Mouse (Mus musculus) urinary bladder, postnatal 10 days (tissue): Measurements from ENCODE around the gene Cd55.
"Not testable (repeated sequence)": the region's sequence is repeated elsewhere in the genome, so short reads cannot be mapped to it uniquely, and the experiment has no call there.

Source experiments
- DNase-seq: peaks from one replicate; pipeline ENCODE4 v3.0.0; 2022; ENCODE audit warnings: low spot score

Cd55 gene

DNA sequence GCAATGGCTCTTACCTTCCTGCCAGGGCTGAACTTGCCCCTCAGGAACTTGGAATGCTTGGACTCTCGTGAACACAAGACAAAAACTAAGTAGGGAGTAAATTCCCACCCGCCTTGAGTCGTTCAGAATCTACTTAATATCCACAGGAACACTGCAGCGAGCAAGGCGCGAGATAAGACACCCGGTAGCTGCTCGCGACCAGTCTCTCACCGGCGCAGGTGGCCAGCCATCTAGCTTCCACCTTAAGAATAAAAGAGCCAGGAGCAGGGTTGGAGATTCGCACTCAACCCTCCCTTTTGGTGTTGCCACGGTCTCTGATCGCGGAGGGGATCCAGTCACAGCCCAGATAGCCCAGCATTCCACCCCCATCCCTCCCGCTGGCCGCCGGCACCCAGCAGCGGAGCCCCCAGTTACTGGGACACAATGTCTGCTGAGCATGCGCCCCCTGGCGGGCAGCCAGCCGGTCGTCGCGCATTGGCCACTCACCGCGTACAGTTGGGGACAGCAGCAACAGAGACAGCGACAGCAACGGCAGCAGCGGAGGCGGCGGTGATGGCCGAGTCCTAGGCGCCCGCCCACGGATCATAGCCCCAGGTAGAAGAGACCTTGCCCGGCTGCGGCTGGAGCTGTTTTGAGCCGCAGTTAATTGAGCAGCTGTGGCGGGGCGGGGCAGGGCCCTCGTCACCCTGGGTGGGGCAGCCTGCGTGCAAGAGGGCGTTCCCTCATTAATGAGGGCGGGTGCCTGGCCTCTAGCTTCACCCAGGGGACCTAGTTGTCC lies at the start of gene Cd55:
Gene Cd55, minus strand, starts transcription at position 661 of the 778 bp plus-strand sequence.
- DNase-seq = peak; percentile 47

DNA sequence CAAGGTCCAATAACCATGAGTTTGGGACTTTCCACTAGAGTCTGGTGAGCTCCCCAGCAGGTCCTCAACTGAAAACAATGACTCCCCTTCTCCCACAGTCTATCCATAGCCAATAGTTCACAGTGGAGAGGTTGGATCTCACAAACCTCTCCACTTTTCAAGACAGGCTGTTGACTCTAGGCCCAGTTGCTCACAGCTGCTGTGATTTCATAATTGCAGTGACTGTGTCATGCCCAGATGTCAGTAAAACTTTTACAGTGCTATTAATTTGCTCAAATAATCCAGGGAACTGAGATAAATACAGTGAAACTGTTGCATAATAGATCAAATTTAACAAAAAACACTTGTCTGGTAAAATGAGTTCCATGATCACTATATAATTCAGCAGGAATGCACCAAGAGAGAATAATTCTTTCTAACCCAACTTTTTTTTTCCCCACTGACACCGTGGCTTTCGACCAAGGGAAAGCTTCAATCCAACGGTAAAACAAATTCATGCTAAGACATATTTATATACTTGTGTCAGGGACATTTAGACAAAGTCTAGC lies 49.4 kb upstream of the Cd55 start:
- no peak for DNase-seq

DNA sequence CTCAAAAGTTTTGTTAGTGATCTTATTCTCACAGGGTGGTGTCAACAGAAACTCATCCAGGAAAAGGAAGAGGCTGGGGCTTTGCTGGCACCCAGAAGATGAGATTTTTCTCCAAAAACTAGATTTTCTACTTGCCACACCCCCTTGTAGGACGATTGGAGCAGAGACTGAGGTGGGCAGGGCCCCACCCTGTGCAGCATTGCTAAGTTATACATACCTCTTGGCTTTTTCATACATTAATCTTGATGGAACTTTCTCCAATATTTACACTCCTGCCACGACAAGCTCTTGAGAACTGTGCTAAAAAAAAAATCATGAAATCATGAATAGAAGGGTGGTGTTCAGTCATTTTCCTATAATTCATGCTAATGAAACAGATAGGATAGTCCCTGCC lies 46.4 kb upstream of the Cd55 start:
- DNase-seq = no peak

DNA sequence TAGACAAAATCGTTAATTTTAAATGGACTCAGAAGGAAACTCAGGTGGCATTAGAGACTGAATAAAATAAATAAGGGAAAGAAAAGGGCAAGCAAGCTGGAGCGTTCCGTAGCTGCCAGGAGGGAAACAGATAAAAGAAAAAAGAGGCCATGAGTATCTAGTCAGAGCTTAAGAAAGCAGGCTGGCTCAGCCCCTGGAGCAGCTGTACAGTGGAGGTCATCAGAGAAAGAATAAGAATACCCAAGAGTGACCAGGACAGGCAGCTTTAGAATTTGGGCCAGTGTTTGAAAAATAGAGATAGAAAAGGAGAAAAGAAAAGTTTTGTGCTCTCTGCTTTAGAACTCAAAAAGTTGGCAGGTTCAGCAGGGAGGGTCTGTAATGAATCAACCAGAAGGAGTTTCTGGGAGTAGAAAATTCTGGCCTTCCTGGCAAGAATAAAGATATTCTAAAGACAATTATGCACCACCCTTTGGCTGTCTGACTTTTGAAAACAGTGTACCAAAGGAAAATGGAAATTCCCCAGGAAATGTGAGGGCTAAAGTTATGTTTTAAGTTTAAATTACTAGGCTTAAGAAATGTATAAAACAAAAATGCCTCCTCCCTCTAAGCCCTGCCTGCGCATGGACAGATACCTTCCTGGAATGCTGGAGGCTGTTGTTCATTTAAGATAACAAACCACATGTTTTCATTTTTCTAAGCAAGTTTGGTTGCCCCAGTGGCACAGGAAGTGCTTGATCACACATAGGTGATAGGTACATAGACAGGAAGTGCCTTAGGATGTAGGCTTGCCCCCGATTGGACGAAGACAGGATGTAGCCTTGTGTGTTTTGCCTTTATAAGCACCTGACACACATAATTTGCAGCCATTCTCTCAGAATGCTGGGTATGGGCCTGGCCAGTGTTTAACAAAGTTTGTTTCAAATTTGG lies 45.7 kb upstream of the Cd55 start:
- DNase-seq = no peak

DNA sequence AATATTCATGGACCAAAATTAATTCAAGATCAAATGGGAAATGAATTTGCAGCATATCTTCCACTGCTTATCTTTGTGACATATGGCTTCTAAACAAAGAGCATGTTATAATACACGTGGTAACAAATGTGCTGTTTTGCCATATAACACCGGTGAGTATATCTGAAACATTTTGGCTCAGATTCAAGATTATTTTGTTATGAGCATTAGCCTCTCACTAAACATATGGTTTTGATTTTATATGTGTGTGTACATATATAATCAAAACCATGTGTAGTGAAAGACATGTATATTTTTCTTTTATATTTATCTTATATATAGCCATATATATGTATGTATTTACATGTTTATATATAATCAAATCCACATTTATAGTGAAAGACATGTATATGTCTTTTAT lies 44.9 kb upstream of the Cd55 start:
- no peak for DNase-seq

DNA sequence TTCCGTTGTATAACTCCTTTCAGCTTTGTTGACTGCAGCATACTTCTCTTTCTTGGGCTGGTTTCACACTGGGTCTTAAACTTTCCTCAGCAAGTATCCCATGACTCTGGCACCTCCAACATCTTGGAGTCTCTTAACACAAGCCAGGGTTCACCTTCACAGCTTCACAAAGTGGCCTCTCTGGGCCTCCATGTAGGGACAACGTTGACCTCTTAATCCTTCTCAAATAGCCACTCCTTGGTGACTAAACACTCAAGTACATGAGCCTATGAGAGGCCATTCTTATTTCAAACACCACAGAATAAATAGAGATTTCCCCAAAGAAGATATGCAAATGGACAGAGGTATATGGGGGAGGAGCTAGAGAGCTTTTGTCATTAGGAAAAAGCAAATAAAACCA lies 37.4 kb upstream of the Cd55 start:
- DNase-seq = no peak

DNA sequence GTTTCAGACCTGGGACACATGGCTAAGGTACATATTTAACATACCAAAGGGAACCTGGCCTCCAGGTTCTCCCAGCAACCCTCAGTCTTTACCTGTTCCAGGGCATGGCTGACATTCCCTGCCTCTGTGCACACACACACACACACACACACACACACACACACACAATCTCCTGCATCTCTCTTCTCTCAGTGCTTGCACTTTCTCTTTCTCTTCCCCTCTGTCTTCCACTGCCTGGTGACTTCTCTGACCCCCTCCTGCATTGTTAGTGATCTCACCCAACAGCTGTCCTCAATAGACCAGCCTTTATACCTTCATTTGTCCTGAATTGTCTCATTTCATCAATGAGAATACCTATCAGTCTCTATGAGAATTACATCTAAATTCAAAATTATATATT lies 35.8 kb upstream of the Cd55 start:
- DNase-seq = no peak

DNA sequence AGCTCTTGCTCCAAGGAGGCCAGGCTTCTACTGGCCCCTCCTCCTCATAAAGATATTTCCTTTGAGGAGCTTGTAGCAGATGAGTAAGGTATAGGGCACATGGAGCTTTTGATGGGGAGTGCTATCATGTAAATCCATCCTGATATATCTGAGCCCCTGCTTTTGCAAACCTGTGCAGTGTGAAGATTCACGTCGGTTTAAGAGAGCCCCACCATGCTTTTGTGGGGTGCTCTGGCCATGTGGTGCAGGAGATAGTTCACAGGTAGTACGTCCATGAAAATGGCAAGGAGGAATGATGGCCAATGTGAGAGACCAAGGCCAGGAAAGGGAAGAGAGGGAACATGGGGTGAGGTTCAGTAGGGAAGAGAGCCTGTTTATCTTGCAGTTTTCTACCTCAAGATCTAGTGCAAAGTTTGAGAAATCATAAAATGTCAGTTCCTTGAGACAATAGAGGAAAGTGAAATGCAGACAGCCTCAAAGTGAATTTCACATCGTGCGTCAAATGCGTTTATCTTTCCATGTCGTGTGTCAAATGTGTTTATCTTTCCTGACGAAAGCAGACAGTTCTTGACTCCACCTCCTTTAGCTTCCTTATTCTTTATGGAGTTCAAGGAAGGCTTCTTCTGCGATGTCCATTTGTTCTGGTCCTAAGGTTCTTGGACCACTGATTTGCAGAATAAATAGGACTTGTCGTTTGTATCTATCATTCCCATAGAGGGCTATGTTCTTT lies 24.4 kb upstream of the Cd55 start:
- DNase-seq = no peak

DNA sequence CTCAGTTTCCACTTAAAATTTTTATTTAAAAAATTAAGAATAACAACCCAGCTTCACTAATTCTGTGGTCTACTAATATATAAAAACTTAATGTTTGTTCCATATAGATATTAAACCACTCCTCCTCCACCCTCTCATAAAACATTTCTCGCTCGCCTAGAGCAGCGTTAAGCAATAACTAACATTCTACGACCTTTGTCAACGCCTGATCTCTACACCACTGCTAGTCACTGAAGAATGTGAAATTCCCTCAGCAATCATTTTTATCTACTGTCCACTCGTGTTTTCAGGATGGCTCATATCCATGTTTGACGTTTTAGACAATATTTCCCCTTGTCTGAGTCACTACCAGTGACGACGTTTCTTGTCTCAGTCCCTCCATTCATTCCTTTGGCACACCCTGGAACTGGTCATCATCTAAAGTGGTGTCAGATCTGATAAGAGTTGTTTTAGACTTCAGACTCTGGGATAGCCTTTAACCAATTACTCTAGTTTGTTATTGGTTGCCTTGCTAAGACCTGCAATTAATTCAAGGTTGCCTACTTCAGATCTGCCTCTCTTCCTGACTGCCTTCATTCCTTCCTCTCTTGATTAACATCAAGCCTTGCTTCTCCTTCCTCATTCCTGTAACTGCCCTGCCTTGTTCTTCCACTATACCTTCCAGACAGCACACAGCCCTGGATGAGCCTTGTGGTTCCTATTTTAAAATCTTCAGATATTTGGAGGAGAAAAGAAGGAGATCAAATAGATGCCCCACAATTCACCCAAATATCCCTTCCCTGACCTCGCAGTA lies 23.5 kb upstream of the Cd55 start:
- DNase-seq = no peak

DNA sequence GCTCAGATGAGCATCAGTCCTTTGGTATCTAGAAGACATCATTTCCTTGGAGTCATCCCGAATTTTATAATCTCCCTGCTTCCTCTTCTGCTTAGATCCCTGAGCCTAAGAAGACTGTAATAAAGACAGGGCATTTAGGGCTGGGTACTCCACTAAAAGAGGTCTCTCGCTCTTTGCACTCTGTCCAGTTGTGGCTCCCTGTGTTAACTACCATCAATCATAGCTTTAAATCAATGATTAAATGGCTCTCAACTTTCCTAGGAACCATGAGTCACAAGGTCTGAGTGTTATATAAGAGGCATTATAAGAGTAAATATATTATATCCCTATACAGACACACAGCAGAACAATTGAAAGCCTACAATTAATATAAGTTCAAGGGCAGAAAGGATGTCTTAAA lies 22.8 kb upstream of the Cd55 start:
- DNase-seq = no peak

DNA sequence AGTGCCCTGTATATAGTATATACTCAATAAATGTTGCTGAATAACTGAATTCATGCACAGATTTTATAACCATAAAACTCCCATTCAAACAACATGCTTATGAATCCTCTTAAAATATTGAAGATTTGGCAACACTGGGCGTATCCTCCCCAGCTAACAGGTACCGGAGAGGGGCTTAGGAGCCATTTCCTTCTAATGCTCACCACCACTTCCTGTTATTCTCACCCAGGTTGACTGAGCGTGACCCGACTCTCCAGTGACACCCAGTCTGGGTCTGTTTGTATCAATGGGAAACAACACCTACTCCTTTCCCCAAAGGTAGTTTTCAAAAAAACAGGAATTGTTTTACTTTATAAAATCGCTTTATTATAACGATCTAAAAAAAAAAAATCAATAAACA lies 12.4 kb upstream of the Cd55 start:
- no peak for DNase-seq

DNA sequence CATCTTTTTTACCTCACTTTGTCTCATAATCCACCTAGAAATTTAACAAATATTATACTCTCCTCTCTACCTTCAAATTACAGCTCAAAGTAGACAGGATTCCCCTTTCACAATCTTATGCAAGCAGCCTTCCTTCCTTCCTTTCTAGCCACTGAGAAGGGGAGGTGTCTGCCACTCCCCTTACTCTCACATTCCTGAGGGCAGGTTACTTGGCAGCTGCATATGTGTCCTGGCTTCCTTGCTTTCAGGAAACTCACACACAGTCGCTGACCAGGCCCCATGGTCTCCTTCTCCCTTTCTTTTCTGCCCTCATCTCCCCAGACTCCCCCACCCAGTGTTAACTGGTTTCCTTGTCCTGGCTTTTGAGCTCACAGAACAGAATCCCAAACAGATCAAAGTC lies 11.7 kb upstream of the Cd55 start:
- DNase-seq = no peak

DNA sequence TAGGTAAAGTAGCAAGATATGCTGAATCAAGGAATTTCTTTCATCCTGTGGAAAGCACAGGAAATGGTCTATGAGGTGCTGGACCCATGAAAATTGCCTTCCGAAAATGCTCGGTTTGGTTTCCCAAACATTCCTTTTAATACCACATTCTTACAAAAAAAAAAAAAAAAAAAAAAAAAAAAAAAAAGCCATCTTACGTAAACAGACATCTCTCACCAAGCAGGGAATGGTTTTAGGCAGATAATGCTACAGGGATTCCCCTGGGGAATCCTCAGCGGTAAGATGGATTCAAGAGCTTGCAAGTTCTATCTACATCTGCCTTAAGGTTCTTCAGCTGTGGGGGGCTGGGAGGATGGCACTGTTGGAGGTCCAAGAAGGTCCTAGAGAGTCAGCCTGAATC lies 7.5 kb upstream of the Cd55 start:
- no peak for DNase-seq

DNA sequence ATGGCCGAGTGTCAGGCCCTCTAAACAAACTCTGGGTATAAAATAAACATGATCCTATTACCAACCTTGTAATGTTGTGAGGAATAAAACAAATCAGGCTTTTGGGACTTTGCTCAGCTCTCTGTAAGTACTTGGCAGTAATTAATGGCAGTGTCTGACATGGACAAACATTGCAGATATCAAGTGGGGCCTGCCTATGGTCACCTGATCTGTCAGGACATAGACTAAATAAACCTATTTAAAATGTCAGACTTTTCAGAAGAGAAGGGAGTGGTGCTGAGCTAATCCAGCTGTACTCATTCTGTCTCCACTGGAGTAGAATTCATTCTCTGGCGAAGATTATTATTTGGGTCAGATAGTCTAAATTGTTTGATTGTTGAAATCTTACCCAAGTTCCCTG lies 4.9 kb upstream of the Cd55 start:
- no peak for DNase-seq

DNA sequence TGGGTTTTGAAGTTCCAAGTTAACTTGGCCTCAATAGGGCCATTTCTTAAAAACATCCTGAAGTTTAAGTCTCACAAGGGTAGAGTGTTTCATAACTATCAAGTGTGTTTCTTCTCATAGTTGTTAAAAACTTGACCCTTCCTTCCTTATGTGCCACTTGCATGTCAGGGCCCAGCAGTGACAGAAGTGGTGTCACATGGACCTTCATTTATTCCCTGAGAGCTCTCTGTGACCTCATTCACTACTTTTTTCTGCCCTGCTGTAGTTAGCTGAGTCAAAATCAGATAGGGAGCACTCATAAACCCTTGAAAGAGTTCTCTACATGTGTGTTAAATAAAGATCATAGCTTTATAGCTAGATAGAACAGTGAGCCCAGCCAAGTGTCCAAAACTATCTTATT lies 1.6 kb upstream of the Cd55 start:
- DNase-seq = no peak

DNA sequence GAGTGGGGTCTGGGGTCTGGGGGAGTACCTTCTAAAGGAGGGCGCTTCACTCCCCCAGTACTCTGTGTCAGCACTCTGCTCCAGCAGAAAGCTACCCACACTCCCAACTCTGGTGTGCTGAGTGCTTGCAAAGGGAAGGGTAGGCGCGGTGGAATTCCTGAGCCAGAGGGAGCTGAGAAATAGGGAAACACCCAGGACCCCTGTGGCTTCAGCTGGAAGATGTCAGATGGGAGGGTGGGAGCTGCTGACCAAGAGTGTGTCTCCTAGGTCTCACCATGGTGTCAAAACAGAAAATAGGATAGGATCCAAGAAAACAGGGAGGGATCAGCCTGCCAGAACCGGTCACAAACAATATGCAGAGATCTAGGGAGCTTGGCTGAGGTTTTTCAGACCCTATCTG lies 323 bp upstream of the Cd55 start:
- DNase-seq = no peak

DNA sequence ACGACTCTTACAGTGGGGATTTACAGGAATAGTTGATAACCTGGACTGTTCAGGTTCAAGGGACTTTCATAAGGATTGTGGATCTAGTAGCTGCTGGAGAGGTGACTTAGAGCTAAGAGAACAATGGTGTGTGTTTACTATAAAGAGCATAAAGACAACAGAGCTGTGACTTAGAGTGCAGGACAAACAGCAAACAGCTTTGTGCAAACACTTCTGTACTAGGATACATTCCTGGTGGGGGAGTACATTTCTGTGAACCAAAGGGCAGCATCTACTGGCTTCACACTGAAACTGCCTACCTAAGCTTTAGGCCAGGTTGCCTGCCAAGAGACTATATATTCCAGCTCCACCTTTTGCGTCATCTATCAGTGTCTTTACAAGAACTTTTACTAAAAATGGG lies 7.4 kb downstream of the Cd55 start:
- DNase-seq = no peak

DNA sequence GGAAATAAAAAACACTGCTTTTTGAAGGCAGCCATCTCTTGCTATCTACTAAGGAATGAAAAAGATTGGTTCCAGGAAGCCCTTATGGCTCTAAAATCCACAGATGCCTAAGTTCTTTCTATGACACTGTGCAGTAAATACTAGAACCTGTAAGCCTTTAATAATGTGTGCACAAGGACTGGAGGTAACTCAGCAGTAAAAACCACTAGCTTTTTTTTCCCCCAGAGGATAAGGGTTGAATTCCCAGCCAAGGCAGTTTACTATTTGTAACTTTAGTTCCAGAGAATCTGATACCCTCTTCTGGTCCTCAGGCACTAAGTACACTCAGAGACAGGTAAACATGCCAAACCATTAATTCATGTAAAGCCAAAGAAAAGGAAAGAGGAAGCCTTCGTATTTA lies 19.6 kb downstream of the Cd55 start:
- DNase-seq = not testable (repeated sequence)

DNA sequence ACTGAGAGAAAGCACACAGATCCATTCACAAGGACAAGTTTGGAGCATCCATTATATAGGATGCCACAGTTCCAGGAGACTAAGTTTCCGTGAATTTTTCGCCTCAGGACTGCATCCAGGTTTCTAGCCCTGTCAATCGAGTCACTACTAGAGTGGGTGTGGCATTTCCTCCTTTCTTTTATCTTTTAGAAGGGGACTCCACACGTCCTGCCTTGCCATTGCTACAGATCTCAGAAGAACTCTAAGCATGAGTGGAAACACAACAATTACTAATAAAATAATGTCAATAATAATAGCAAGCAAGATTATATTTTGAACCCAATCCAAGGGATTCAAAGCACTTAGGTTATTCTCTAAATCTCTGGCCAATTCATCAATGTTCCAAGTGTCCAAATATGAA lies 31.6 kb downstream of the Cd55 start:
- no peak for DNase-seq

DNA sequence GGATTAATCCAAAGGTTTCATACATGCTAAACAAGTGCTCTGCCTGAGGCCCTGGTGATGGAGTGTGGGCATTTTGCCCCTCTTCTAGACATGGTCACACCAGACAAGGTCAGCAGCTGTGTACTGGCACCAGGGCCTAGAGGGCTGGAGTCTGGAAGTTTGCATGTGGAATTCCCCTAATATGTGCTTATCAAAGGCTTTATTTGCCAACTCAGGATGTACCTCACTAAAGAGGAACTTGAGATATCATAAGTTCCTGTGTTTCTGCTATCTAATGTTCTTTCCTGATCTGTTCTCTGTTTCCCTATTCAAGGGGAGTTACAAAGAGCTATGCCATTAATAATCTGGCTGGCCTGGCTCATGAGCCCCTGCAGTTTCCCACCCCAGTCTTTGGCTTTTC lies 33.9 kb downstream of the Cd55 start:
- not testable (repeated sequence) for DNase-seq

DNA sequence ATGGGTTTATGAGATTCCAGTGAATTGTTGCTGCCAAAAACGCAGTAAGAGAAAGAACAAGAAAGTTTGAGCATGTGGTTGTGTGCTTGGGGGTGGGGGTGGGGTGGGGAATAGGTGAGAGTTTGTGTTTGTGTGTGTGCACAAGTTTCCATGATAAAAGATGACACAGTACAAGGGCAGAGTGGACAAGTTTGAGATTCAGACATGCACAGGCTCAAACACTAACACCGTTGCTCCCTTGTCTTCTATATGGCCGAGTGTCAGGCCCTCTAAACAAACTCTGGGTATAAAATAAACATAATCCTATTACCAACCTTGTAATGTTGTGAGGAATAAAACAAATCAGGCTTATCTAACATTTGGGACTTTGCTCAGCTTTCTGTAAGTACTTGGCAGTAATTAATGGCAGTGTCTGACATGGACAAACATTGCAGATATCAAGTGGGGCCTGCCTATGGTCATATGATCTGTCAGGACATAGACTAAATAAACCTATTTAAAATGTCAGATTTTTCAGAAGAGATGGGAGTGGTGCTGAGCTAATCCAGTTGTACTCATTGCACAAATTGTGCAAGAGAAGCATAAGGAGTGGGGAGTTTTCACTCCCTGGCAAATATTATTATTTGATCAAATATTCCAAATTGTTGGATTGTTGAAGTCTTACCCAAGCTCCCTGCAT lies 35.2 kb downstream of the Cd55 start:
- not testable (repeated sequence) for DNase-seq
